Mouse (Mus musculus): ENCODE measurements around the gene Scube1.

DNA sequence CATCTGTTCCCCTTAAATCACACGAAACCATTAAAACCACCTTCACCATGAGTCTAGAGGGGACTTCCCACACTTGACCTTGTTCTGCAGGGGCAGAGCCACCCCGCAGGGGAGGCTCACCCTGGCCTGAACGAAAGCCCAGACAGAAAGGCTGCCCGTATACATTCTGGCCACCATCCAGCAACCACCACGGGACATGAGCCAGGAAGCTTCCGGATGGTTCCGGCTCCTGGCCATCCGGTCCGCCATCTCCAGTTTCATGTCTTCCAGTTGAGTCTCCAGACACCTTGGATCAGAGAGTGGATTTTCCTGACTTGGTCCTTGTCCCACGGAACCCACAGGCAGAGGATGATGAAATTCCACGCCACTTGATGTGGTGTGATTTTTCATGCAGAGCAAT lies 29.7 kb downstream of the Scube1 start:
- TF ChIP-seq POLR2A (IDR thresholded peaks at IDR 0.05; ENCODE audit: extremely low read depth, insufficient read depth, low read length) (no peak), CTCF (IDR thresholded peaks at IDR 0.05; ENCODE audit: low read depth, low read length) (no peak)
